Mouse (Mus musculus) CH12.LX (cell line): ENCODE data around the gene Fam169b.

Experiments used
- CTCF ChIP-seq, 2 experiments: IDR thresholded peaks in 1 of 2; conservative IDR thresholded peaks in 1 of 2; 2 replicates each; pipeline ENCODE4 v1.5.1; 2011 to 2012; ENCODE audit warnings: low read depth in 2 of 2, low read length in 2 of 2, improper control_type of control experiment in 1 of 2, inconsistent platforms in 1 of 2, mild to moderate bottlenecking in 1 of 2, moderate library complexity in 1 of 2
- E2F4 ChIP-seq: IDR thresholded peaks from 2 replicates; pipeline ENCODE4 v1.6.1; 2011; ENCODE audit warnings: low read depth, low read length, improper control_type of control experiment; ENCODE audit not compliant: insufficient replicate concordance
- ELF1 ChIP-seq: IDR thresholded peaks from 2 replicates; pipeline ENCODE4 v1.6.1; 2014; ENCODE audit warnings: low read depth, mild to moderate bottlenecking, inconsistent platforms, low read length, improper control_type of control experiment
- EP300 ChIP-seq: IDR thresholded peaks from 2 replicates; pipeline ENCODE4 v1.6.1; 2011; ENCODE audit warnings: low read length, improper control_type of control experiment
- MAX ChIP-seq: IDR thresholded peaks from 2 replicates; pipeline ENCODE4 v1.6.1; 2011; ENCODE audit warnings: low read length, improper control_type of control experiment
- NELFE ChIP-seq: IDR thresholded peaks from 2 replicates; pipeline ENCODE4 v1.6.1; 2011; ENCODE audit warnings: low read depth, low read length, improper control_type of control experiment

GRCm38 (mm10) chr7:68259523-68260081, 14.0 kb upstream of the Fam169b start:
- no peak for TF ChIP-seq EP300
- TF ChIP-seq E2F4: no peak
- no peak for TF ChIP-seq MAX
- TF ChIP-seq CTCF (conservative IDR thresholded peaks at IDR 0.05 in 1 of 2, IDR thresholded peaks at IDR 0.05 in 1 of 2; ENCODE audit: low read depth in 2 of 2, low read length in 2 of 2): no peak
- no peak for TF ChIP-seq ELF1
- TF ChIP-seq NELFE: no peak
